Mouse (Mus musculus): ENCODE measurements around the gene Ccl27a.
"Not testable (repeated sequence)": the region's sequence is repeated elsewhere in the genome, so short reads cannot be mapped to it uniquely, and the experiment has no call there.

GRCm38 (mm10) chr4:41774506-41774905 is 459 bp upstream of the Ccl27a start:
- TF ChIP-seq CTCF (conservative IDR thresholded peaks at IDR 0.05; ENCODE audit: low read length); NANOG (IDR thresholded peaks at IDR 0.05; ENCODE audit: borderline replicate concordance, low read length): not testable (repeated sequence)

Data from E14TG2a.4 (cell line).